Mouse (Mus musculus) bone marrow, adult 2 months (tissue): ENCODE measurements around the gene Rpl6.

ENCODE experiments used
- CTCF ChIP-seq: fragments of 200-500 bp; IDR thresholded peaks from 2 replicates; pipeline ENCODE4 v1.5.1; 2011; ENCODE audit warnings: low read length, control low read depth; ENCODE audit not compliant: control insufficient read depth, insufficient read depth
- POLR2A ChIP-seq: fragments of 200-500 bp; IDR thresholded peaks from 2 replicates; pipeline ENCODE4 v1.6.1; 2011; ENCODE audit warnings: low read depth, mild to moderate bottlenecking, control low read depth, low read length, borderline replicate concordance; ENCODE audit not compliant: control insufficient read depth

- TF ChIP-seq CTCF, result no peak
- no peak for TF ChIP-seq POLR2A
Measured at GRCm38 (mm10) chr5:121230811-121231210, 26.5 kb downstream of the Rpl6 start.
